Comparison of ENCODE assay signal across 8 mouse cellular contexts in genomic region chr8:117469431-117470341, GRCm38 (mm10). TPM values are rescaled to one million over a fixed set of nuclear protein-coding genes. Genes with fewer than 3 reads are reported as not detected.
DNase-seq lines count a peak whose midpoint lies in the region; ATAC-seq and TF ChIP-seq lines count a peak whose summit lies in the region.

No protein-coding gene starts in this region.

- no peaks in the 10 kb centered on the region for H3K9me3 ChIP-seq in embryonic facial prominence, embryonic 14.5 days (ENCODE audit: control insufficient read depth, low read length)
- H3K9me3 ChIP-seq in midbrain, embryonic 10.5 days (replicated peaks): no peaks in the 10 kb centered on the region

- H3K36me3 ChIP-seq in embryonic facial prominence, embryonic 14.5 days (ENCODE audit: control insufficient read depth, insufficient read depth, low read length): no peaks in the 10 kb centered on the region
- no peaks in the 10 kb centered on the region for H3K36me3 ChIP-seq in kidney, adult 2 months (ENCODE audit: control insufficient read depth, insufficient read depth, low read length)
- H3K36me3 ChIP-seq in midbrain, embryonic 10.5 days: no peaks in the 10 kb centered on the region

- no peak overlapping the region for H3K27ac ChIP-seq in embryonic facial prominence, embryonic 14.5 days (replicated peaks; ENCODE audit: low read depth, low read length)
- H3K27ac ChIP-seq in kidney, adult 2 months (ENCODE audit: insufficient read depth, low read depth, low read length): no peak overlapping the region
- H3K27ac ChIP-seq in midbrain, embryonic 10.5 days (replicated peaks): peak overlapping the region; percentile 82
- H3K27ac ChIP-seq in gastrocnemius, adult 2 months: no peak overlapping the region

- no peak for TF ChIP-seq POLR2A in kidney, adult 2 months (IDR thresholded peaks at IDR 0.05; ENCODE audit: low read depth, low read length)

- DNase-seq in frontal cortex, postnatal 10 days (ENCODE audit: low spot score in 2 of 2): no peak
- DNase-seq in embryonic facial prominence, embryonic 14.5 days (ENCODE audit: low spot score): no peak
- DNase-seq in kidney, adult 2 months: peak; percentile 79
- DNase-seq in midbrain, embryonic 10.5 days (ENCODE audit: low spot score): no peak
- no peak for DNase-seq in thymus, adult 18-20 months
- DNase-seq in gastrocnemius, adult 2 months: no peak

- H3K4me2 ChIP-seq in embryonic facial prominence, embryonic 14.5 days (ENCODE audit: low read depth, low read length): peak overlapping the region; percentile 55

- H3K27me3 ChIP-seq in embryonic facial prominence, embryonic 14.5 days (replicated peaks; ENCODE audit: control insufficient read depth, insufficient read depth, low read length): no peaks in the 10 kb centered on the region
- H3K27me3 ChIP-seq in kidney, adult 2 months (replicated peaks; ENCODE audit: control insufficient read depth, insufficient read depth, low read length): no peaks in the 10 kb centered on the region
- no peaks in the 10 kb centered on the region for H3K27me3 ChIP-seq in midbrain, embryonic 10.5 days (ENCODE audit: low read depth, poor library complexity, severe bottlenecking)

- H3K4me3 ChIP-seq in embryonic facial prominence, embryonic 14.5 days (ENCODE audit: low read depth, low read length): peak overlapping the region; percentile 27; the same call in 1 of the 2 replicates
- H3K4me3 ChIP-seq in kidney, adult 2 months (ENCODE audit: insufficient read depth, low read depth, low read length): no peak overlapping the region
- peak overlapping the region; percentile 48 for H3K4me3 ChIP-seq in midbrain, embryonic 10.5 days
- no peak overlapping the region for H3K4me3 ChIP-seq in gastrocnemius, adult 2 months

- WGBS in embryonic facial prominence, embryonic 14.5 days: 36% methylated on average over 15 of the region's 16 CpGs
- WGBS in kidney, adult 2 months: 27% methylated on average over 16 of the region's 16 CpGs
- WGBS in midbrain, embryonic 10.5 days: 34% methylated on average over 16 of the region's 16 CpGs

- intact Hi-C loops in gastrocnemius, adult 2 months (cut with DNase I): no loop called here

- no peak for TF ChIP-seq CTCF in kidney, adult 2 months (conservative IDR thresholded peaks at IDR 0.05; ENCODE audit: insufficient read depth, insufficient read length, low read depth, low read length)
- TF ChIP-seq CTCF in gastrocnemius, adult 2 months (IDR thresholded peaks at IDR 0.05): no peak

- no peak overlapping the region; the same call in 1 of the 2 replicates for H3K9ac ChIP-seq in embryonic facial prominence, embryonic 14.5 days (ENCODE audit: low read depth, low read length)

- ATAC-seq in frontal cortex, adult (ENCODE audit: low TSS enrichment): peak; percentile 14; the same call in 1 of the 2 replicates
- peak; percentile 21; the same call in 1 of the 2 replicates for ATAC-seq in embryonic facial prominence, embryonic 14.5 days (ENCODE audit: low read depth)
- no peak for ATAC-seq in erythroblast, adult 5-6 weeks (replicated peaks; ENCODE audit: low FRiP score, poor library complexity, severe bottlenecking)

- 0 out of 2 replicates have a peak, but pooled peaks cover 4% of the 10 kb centered on the region for H3K4me1 ChIP-seq in embryonic facial prominence, embryonic 14.5 days (ENCODE audit: control insufficient read depth, insufficient read depth, low read length)
- H3K4me1 ChIP-seq in kidney, adult 2 months (ENCODE audit: control insufficient read depth, insufficient read depth, low read length): no peaks in the 10 kb centered on the region
- peaks cover 16% of the 10 kb centered on the region for H3K4me1 ChIP-seq in midbrain, embryonic 10.5 days

RNA-seq across cellular contexts. Expression of gene Plcg2, which starts 28.4 kb away (rescaled TPM):
- 3.8 and 4.1 TPM in 2 replicates for polyA plus RNA-seq in embryonic facial prominence, embryonic 14.5 days (2014; fragmentation: Nextera tagmentation; extraction: Ambion mirVana)
- 10.7 and 12.5 TPM in 2 replicates for polyA plus RNA-seq in kidney, adult 2 months (2012; rRNA removed)
- 3.5 and 3.8 TPM in 2 replicates for polyA plus RNA-seq in midbrain, embryonic 10.5 days (2016; fragmentation: Nextera tagmentation; extraction: Ambion mirVana)
- under 1 TPM; 0.73 to 0.79 TPM for total RNA-seq in gastrocnemius, adult 2 months (2021)
- total RNA-seq in erythroblast, adult 5-6 weeks (2015; ENCODE audit: low replicate concordance): 16.1 and 19.6 TPM in 2 replicates
- total RNA-seq in erythroblast, adult 5-6 weeks (2017; ENCODE audit: low replicate concordance): 19.0 and 19.8 TPM in 2 replicates

Comparison
In these comparisons a context has a peak if more than half of its experiments do, and no peak if none do; other contexts are left out.
1. H3K4me3 ChIP-seq: peak in embryonic facial prominence, embryonic 14.5 days (single experiment) and midbrain, embryonic 10.5 days (single experiment); none in kidney, adult 2 months (single experiment) and gastrocnemius, adult 2 months (single experiment).